20 mouse cellular contexts compared by ENCODE assay signal in genomic region chr19:16009746-16010337, GRCm38 (mm10). TPM values are rescaled to one million over a fixed set of nuclear protein-coding genes. Genes with fewer than 3 reads are reported as not detected.
DNase-seq lines count a peak whose midpoint lies in the region; ATAC-seq and TF ChIP-seq lines count a peak whose summit lies in the region.
"Had no signal": no experiment of that assay in that cellular context is flagged by ENCODE, and none has a peak within 500 bp of the region (broad histone marks: within the 10 kb centered on the region; RNA-seq: fewer than 3 reads in every experiment).

No protein-coding gene starts in this region.

- H3K4me3 ChIP-seq in hindbrain, embryonic 12.5 days, result no peak overlapping the region
- no peak overlapping the region for H3K4me3 ChIP-seq in hindbrain, embryonic 10.5 days
- H3K4me3 ChIP-seq in forebrain, embryonic 15.5 days, result no peak overlapping the region
- H3K4me3 ChIP-seq in hindbrain, embryonic 16.5 days (ENCODE audit: low read length), result no peak overlapping the region
- H3K4me3 ChIP-seq in midbrain, postnatal 0 days (ENCODE audit: low read depth, low read length), result no peak overlapping the region
- H3K4me3 ChIP-seq: heart, embryonic 10.5 days; kidney, embryonic 15.5 days; liver, embryonic 13.5 days; lung, embryonic 15.5 days had no signal

- H3K27me3 ChIP-seq in hindbrain, embryonic 12.5 days, result no peaks in the 10 kb centered on the region
- H3K27me3 ChIP-seq in hindbrain, embryonic 10.5 days (ENCODE audit: insufficient read depth, poor library complexity, severe bottlenecking), result no peaks in the 10 kb centered on the region
- no peaks in the 10 kb centered on the region for H3K27me3 ChIP-seq in forebrain, embryonic 15.5 days
- H3K27me3 ChIP-seq in hindbrain, embryonic 16.5 days (replicated peaks; ENCODE audit: control insufficient read depth, insufficient read depth, low read length), result no peaks in the 10 kb centered on the region
- H3K27me3 ChIP-seq in midbrain, postnatal 0 days (ENCODE audit: insufficient read depth, low read length), result no peaks in the 10 kb centered on the region
- H3K27me3 ChIP-seq: kidney, embryonic 15.5 days; liver, embryonic 13.5 days; lung, embryonic 15.5 days; Patski had no signal

- WGBS in hindbrain, embryonic 12.5 days, result 59% methylated on average over 6 of the region's 6 CpGs
- 78% methylated on average over 6 of the region's 6 CpGs for WGBS in hindbrain, embryonic 10.5 days
- 40% methylated on average over 6 of the region's 6 CpGs for WGBS in forebrain, embryonic 15.5 days
- 60% methylated on average over 6 of the region's 6 CpGs for WGBS in hindbrain, embryonic 16.5 days
- 41% methylated on average over 6 of the region's 6 CpGs for whole genome bisulfite sequencing in midbrain, postnatal 0 days

- no peaks in the 10 kb centered on the region for H3K36me3 ChIP-seq in hindbrain, embryonic 12.5 days
- H3K36me3 ChIP-seq in hindbrain, embryonic 10.5 days, result no peaks in the 10 kb centered on the region
- no peaks in the 10 kb centered on the region for H3K36me3 ChIP-seq in forebrain, embryonic 15.5 days
- H3K36me3 ChIP-seq in hindbrain, embryonic 16.5 days (ENCODE audit: control insufficient read depth, insufficient read depth, low read length), result no peaks in the 10 kb centered on the region
- no peaks in the 10 kb centered on the region for H3K36me3 ChIP-seq in midbrain, postnatal 0 days (ENCODE audit: insufficient read depth, low read length)
- H3K36me3 ChIP-seq: heart, embryonic 10.5 days; kidney, embryonic 15.5 days; liver, embryonic 13.5 days; lung, embryonic 15.5 days had no signal

- no peak overlapping the region for H3K4me2 ChIP-seq in hindbrain, embryonic 12.5 days (replicated peaks)
- H3K4me2 ChIP-seq in forebrain, embryonic 15.5 days (replicated peaks), result no peak overlapping the region
- no peak overlapping the region for H3K4me2 ChIP-seq in hindbrain, embryonic 16.5 days (ENCODE audit: low read length)
- no peak overlapping the region for H3K4me2 ChIP-seq in midbrain, postnatal 0 days (ENCODE audit: low read depth, low read length, poor library complexity, severe bottlenecking)
- H3K4me2 ChIP-seq: kidney, embryonic 15.5 days; liver, embryonic 13.5 days; lung, embryonic 15.5 days had no signal

- TF ChIP-seq CTCF in midbrain, postnatal 0 days (IDR thresholded peaks at IDR 0.05), result no peak

- no peaks in the 10 kb centered on the region for H3K9me3 ChIP-seq in hindbrain, embryonic 12.5 days (replicated peaks)
- no peaks in the 10 kb centered on the region for H3K9me3 ChIP-seq in hindbrain, embryonic 10.5 days
- H3K9me3 ChIP-seq in forebrain, embryonic 15.5 days, result no peaks in the 10 kb centered on the region
- no peaks in the 10 kb centered on the region for H3K9me3 ChIP-seq in hindbrain, embryonic 16.5 days (ENCODE audit: control insufficient read depth, low read length)
- H3K9me3 ChIP-seq in midbrain, postnatal 0 days (ENCODE audit: low read length), result no peaks in the 10 kb centered on the region
- H3K9me3 ChIP-seq: heart, embryonic 10.5 days; kidney, embryonic 15.5 days; liver, embryonic 13.5 days; lung, embryonic 15.5 days had no signal

- H3K4me1 ChIP-seq in hindbrain, embryonic 12.5 days, result 0 out of 2 replicates have a peak, but pooled peaks cover 3% of the 10 kb centered on the region
- H3K4me1 ChIP-seq in hindbrain, embryonic 10.5 days (replicated peaks), result peaks cover 4% of the 10 kb centered on the region; the same call in 1 of the 2 replicates
- H3K4me1 ChIP-seq in forebrain, embryonic 15.5 days, result no peaks in the 10 kb centered on the region
- H3K4me1 ChIP-seq in hindbrain, embryonic 16.5 days (ENCODE audit: control insufficient read depth, insufficient read depth, low read depth, low read length), result no peaks in the 10 kb centered on the region
- H3K4me1 ChIP-seq in midbrain, postnatal 0 days (ENCODE audit: insufficient read depth, low read length), result no peaks in the 10 kb centered on the region
- H3K4me1 ChIP-seq: heart, embryonic 10.5 days; kidney, embryonic 15.5 days; liver, embryonic 13.5 days; lung, embryonic 15.5 days had no signal

- DNase-seq in hindbrain, embryonic 10.5 days (ENCODE audit: low spot score), result no peak
- DNase-seq in midbrain, postnatal 0 days (ENCODE audit: low spot score), result peak; percentile 21
- DNase-seq in layer of hippocampus, adult 11-12 months (ENCODE audit: low spot score), result no peak
- DNase-seq in gastrocnemius, postnatal 25 days, result no peak
- DNase-seq: cerebellum, adult 9-11 months; embryo, embryonic 11 days; heart, postnatal 10 days; left cerebral cortex, postnatal 4 days; liver, embryonic 13.5 days; thymus, postnatal 25 days had no signal

- peak overlapping the region; percentile 45; the same call in 1 of the 2 replicates for H3K27ac ChIP-seq in hindbrain, embryonic 12.5 days
- no peak overlapping the region for H3K27ac ChIP-seq in hindbrain, embryonic 10.5 days
- H3K27ac ChIP-seq in forebrain, embryonic 15.5 days (replicated peaks), result peak overlapping the region; percentile 13
- H3K27ac ChIP-seq in hindbrain, embryonic 16.5 days (ENCODE audit: low read depth, low read length), result no peak overlapping the region
- peak overlapping the region; percentile 26; the same call in 1 of the 2 replicates for H3K27ac ChIP-seq in midbrain, postnatal 0 days (ENCODE audit: low read depth, low read length)
- H3K27ac ChIP-seq: heart, embryonic 10.5 days; kidney, embryonic 15.5 days; liver, embryonic 13.5 days; lung, embryonic 15.5 days had no signal

- ATAC-seq in hindbrain, embryonic 12.5 days (ENCODE audit: low FRiP score), result peak; percentile 84; the same call in 1 of the 2 replicates
- ATAC-seq in forebrain, embryonic 15.5 days (replicated peaks), result peak; percentile 87
- ATAC-seq in hindbrain, embryonic 16.5 days, result peak; percentile 69; the same call in 1 of the 2 replicates
- ATAC-seq in midbrain, postnatal 0 days (ENCODE audit: low FRiP score), result no peak
- no peak for ATAC-seq in megakaryocyte progenitor cell, adult 5-6 weeks (replicated peaks; ENCODE audit: poor library complexity)
- ATAC-seq: activated CD4-positive, CD25-positive, alpha-beta regulatory T cell, adult 4 months; inflammation-experienced regulatory T-cells, adult 6 months; Patski had no signal

- no peak overlapping the region for H3K9ac ChIP-seq in hindbrain, embryonic 12.5 days
- H3K9ac ChIP-seq in forebrain, embryonic 15.5 days (replicated peaks), result no peak overlapping the region
- no peak overlapping the region for H3K9ac ChIP-seq in hindbrain, embryonic 16.5 days (ENCODE audit: low read depth, low read length)
- no peak overlapping the region for H3K9ac ChIP-seq in midbrain, postnatal 0 days (replicated peaks; ENCODE audit: low read length, poor library complexity, severe bottlenecking)
- H3K9ac ChIP-seq: kidney, embryonic 15.5 days; liver, embryonic 13.5 days; lung, embryonic 15.5 days had no signal

RNA-seq across cellular contexts. Expression of gene Cep78, which starts 25.1 kb away (rescaled TPM):
- 51.0 and 52.9 TPM in 2 replicates for polyA plus RNA-seq in hindbrain, embryonic 12.5 days (2016; fragmentation: Nextera tagmentation; extraction: Ambion mirVana)
- 48.9 and 57.9 TPM in 2 replicates for polyA plus RNA-seq in hindbrain, embryonic 10.5 days (2016; fragmentation: Nextera tagmentation; extraction: Ambion mirVana)
- 36.1 and 39.0 TPM in 2 replicates for polyA plus RNA-seq in forebrain, embryonic 15.5 days (2015; fragmentation: Nextera tagmentation; extraction: Ambion mirVana)
- polyA plus RNA-seq in hindbrain, embryonic 16.5 days (2015; fragmentation: Nextera tagmentation; extraction: Ambion mirVana), result 24.1 and 24.4 TPM in 2 replicates
- total RNA-seq in midbrain, postnatal 0 days (2014; rRNA removed), result 22.4 TPM in 2 replicates
- 18.1 and 20.1 TPM in 2 replicates for polyA plus RNA-seq in midbrain, postnatal 0 days (2015; fragmentation: Nextera tagmentation; extraction: Ambion mirVana)
- total RNA-seq in gastrocnemius, postnatal 25 days (2021), result 1 to 10 TPM; 1.9 to 2.5 TPM
- total RNA-seq in megakaryocyte progenitor cell, adult 5-6 weeks (2015), result 13.0 and 17.4 TPM in 2 replicates
- 17.8 and 25.2 TPM in 2 replicates for total RNA-seq in megakaryocyte progenitor cell, adult 5-6 weeks (2017)

Comparison
In these comparisons a context has a peak if more than half of its experiments do, and no peak if none do; other contexts are left out.
1. H3K27ac ChIP-seq: peak in hindbrain, embryonic 12.5 days (single experiment), forebrain, embryonic 15.5 days (single experiment) and midbrain, postnatal 0 days (single experiment); none in hindbrain, embryonic 10.5 days (single experiment) and hindbrain, embryonic 16.5 days (single experiment).
2. ATAC-seq: peak in hindbrain, embryonic 12.5 days (single experiment), forebrain, embryonic 15.5 days (single experiment) and hindbrain, embryonic 16.5 days (single experiment); none in midbrain, postnatal 0 days (single experiment) and megakaryocyte progenitor cell, adult 5-6 weeks (single experiment).